Mouse (Mus musculus): ENCODE data around the gene Klhl36. TPM values are rescaled to one million over a fixed set of nuclear protein-coding genes. Genes with fewer than 3 reads are reported as not detected.

The Klhl36 gene
- total RNA-seq (2023): 10.9 TPM

GRCm38 (mm10) chr8:119861706-119862389, at the start of gene Klhl36:
Klhl36 (plus strand) TSS chr8:119862266.

DNA sequence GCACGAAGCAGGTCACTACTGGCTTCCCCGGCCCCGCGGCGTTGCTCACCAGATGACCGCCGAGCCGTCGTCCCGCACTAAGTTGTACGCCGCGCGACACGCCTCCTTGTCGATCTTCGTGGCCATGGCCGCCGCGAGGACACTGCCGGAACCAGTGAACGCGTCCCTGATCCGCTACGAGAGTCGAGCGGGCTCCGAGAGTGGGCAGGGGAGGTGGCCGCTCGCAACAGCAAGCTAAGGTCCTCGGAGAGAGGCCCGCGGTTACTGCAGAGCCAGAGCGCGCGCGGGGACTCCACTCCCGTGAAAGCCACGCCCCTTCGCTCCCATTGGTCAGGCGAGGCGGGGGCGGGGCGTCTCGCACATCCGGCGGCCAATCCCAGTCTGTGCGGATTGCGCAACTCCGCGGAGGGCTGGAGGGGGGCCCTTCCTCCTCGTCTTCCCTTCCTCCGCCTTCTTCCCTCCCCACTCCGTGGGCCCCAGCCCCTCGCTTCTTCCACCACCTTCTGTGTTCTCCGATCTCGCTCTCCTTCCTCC, 21.7 kb upstream of the Klhl36 start, which contains the start of gene Cotl1:
Gene Cotl1, minus strand, starts transcription at position 270 of the 534 bp plus-strand sequence.

DNA sequence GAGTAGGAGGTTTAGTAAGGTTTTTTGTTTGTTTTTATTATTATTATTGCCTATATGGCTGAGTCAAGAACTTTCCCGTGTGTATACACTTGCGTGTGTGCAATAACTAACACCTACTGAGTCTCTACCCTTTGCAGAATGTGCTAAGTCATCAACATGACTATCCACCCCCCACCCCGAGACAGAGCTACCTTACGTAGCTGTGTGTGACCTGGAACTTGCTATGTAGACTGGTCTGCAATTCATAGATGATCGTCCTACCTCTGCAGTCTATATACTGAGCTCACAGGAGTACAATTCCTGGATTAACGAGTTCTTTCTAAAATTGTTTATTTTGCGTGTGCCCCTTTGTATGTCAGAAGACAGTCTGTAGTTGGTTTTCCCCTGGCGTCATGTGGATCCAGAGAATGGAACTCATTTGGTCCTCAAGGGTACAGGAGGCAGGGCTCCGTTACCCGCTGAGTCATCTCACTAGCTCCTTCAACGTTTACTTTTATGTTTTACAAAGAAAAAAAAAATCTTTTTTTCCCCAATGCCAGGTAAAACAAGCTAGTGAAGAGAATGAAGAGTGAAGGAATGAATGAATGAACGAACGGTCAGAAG, 48.0 kb downstream of the Klhl36 start, which contains the start of gene Usp10:
Gene Usp10, plus strand, starts transcription at position 417 of the 603 bp plus-strand sequence.

DNA sequence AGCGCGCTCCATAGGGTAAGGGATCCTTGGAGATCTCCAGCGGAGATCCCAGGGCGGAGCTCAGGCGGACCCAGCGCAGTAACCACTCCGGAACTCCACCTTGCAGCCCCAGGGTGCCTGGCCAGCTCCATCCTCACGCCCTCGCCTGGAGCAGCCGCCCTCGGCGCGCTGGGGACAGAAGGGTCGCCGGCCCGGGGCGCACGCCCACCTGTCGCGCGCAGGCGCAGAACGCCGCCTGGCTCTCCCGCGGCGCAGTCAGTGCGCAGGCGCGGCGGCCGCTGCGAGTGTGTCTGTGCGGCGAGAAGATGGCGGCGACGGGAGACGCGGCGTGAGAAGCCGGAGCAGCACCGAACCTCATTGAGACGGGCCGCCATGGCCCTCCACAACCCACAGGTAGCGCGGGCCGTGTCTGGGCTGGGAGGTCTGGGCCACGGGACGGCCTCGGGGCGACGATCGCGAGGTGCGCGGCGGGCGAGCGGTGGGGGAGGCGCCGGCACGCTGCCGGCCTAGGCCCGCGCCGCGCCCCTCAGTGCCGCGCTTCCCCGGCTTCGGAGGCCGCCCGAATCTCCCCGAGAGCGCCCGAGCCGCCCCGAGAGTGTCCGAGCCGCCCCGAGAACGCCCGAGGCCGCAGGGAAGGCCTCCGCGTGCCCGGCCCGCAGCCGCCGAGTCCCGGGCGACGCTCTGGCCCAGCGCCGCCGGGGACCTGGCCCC, 48.6 kb downstream of the Klhl36 start, which contains the start of gene Gm20388:
Gene Gm20388, plus strand, starts transcription at position 295 of the 711 bp plus-strand sequence.

Other genes with a start within 250 kb of the Klhl36 start
- gene Adad2, start 249.5 kb upstream of the Klhl36 start, total RNA-seq (2023): not detected
- gene Kcng4, start 226.6 kb upstream of the Klhl36 start, total RNA-seq (2023): not detected
- gene Wfdc1, start 195.9 kb upstream of the Klhl36 start, total RNA-seq (2023): not detected
- gene Atp2c2, start 162.3 kb upstream of the Klhl36 start, total RNA-seq (2023): not detected
- gene Tldc1, start 83.8 kb upstream of the Klhl36 start, total RNA-seq (2023): 3.6 TPM
- 510 TPM for gene Cotl1, start 21.7 kb upstream of the Klhl36 start, total RNA-seq (2023)
- gene Usp10, start 48.1 kb downstream of the Klhl36 start, total RNA-seq (2023): 164 TPM
- 1.8 TPM for gene Gm20388, start 48.6 kb downstream of the Klhl36 start, total RNA-seq (2023)
- not detected for gene Crispld2, start 130.2 kb downstream of the Klhl36 start, total RNA-seq (2023)
- gene Zdhhc7, start 239.2 kb downstream of the Klhl36 start, total RNA-seq (2023): 43.0 TPM